Mouse (Mus musculus) lung, postnatal 0 days (tissue): ENCODE data around the gene Zfp658. TPM values are rescaled to one million over a fixed set of nuclear protein-coding genes. Genes with fewer than 3 reads are reported as not detected.

ENCODE experiments used
- ATAC-seq: fragments of 200-750 bp; cut with Nextera tagmentation; 2 replicates; pipeline ENCODE4 v1.8.0; 2017; ENCODE audit warnings: moderate library complexity
- DNase-seq: peaks from one replicate; pipeline ENCODE4 v3.0.0-alpha.2; 2016; ENCODE audit warnings: low spot score
- H3K27ac ChIP-seq: fragments of 300-500 bp; sonication (generic); 2 replicates; pipeline ENCODE4 v1.5.1; 2014; ENCODE audit warnings: antibody characterized with exemption, mild to moderate bottlenecking, low read length, mixed read lengths
- H3K27me3 ChIP-seq: fragments of 300-500 bp; sonication (generic); replicated peaks from 2 replicates; pipeline ENCODE4 v1.6.1; 2014; ENCODE audit warnings: low read length, mixed read lengths; ENCODE audit not compliant: insufficient read depth
- H3K36me3 ChIP-seq: fragments of 300-500 bp; sonication (generic); 2 replicates; pipeline ENCODE4 v1.6.1; 2014; ENCODE audit warnings: low read length, mixed read lengths; ENCODE audit not compliant: insufficient read depth
- H3K4me1 ChIP-seq: fragments of 300-500 bp; sonication (generic); 2 replicates; pipeline ENCODE4 v1.6.1; 2014; ENCODE audit warnings: antibody characterized with exemption, low read depth, low read length, mixed read lengths; ENCODE audit not compliant: insufficient read depth
- H3K4me2 ChIP-seq: fragments of 300-500 bp; sonication (generic); replicated peaks from 2 replicates; pipeline ENCODE4 v1.6.1; 2014; ENCODE audit warnings: low read depth, mild to moderate bottlenecking, low read length, moderate library complexity, mixed read lengths
- H3K4me3 ChIP-seq: fragments of 300-500 bp; sonication (generic); 2 replicates; pipeline ENCODE4 v1.5.1; 2014; ENCODE audit warnings: low read depth, low read length
- H3K9ac ChIP-seq: fragments of 300-500 bp; sonication (generic); replicated peaks from 2 replicates; pipeline ENCODE4 v1.6.1; 2014; ENCODE audit warnings: low read depth, mild to moderate bottlenecking
- H3K9me3 ChIP-seq: fragments of 300-500 bp; sonication (generic); 2 replicates; pipeline ENCODE4 v1.6.1; 2016; ENCODE audit warnings: low read length, mixed read lengths
- CTCF ChIP-seq: IDR thresholded peaks from 2 replicates; pipeline ENCODE4 v1.5.1; 2016; ENCODE audit warnings: antibody characterized with exemption, mild to moderate bottlenecking
- EP300 ChIP-seq: IDR thresholded peaks from 2 replicates; pipeline ENCODE4 v1.6.1; 2016; ENCODE audit warnings: antibody characterized with exemption, mild to moderate bottlenecking, control low read depth
- WGBS: fragments of 180-500 bp; shearing (Covaris S2); extraction: QIAGEN DNeasy Blood & Tissue Kit; methylation state at CpG from one replicate; pipeline ENCODE4 v1.1.7; 2014; 5-methylcytosine and 5-hydroxymethylcytosine counted together
- polyA plus RNA-seq: library from polyadenylated mRNA; unstranded; fragments of >200 nt; fragmentation: Nextera tagmentation; extraction: Ambion mirVana; gene quantifications from 2 replicates; pipeline ENCODE4 v1.2.1, GENCODE M21; 2015

The Zfp658 gene
- polyA plus RNA-seq, 1 experiment from 2014 or later = 1.8 TPM

- TF ChIP-seq CTCF (no peak), EP300 (peak; percentile 74)
- H3K4me1 ChIP-seq = no peaks in the 10 kb centered on the region
- no peaks in the 10 kb centered on the region for H3K9me3 ChIP-seq
- no peak overlapping the region for H3K4me3 ChIP-seq
- H3K9ac ChIP-seq = no peak overlapping the region
- H3K27ac ChIP-seq = no peak overlapping the region
- WGBS = 61% methylated on average over 8 of the region's 8 CpGs
- H3K4me2 ChIP-seq = no peak overlapping the region
- ATAC-seq (peak; percentile 58), DNase-seq (peak; percentile 43)
- no peaks in the 10 kb centered on the region for H3K27me3 ChIP-seq
- no peaks in the 10 kb centered on the region for H3K36me3 ChIP-seq
Measured at GRCm38 (mm10) chr7:43530216-43530785, 31.8 kb upstream of the Zfp658 start.

GRCm38 (mm10) chr7:43532936-43533505, 29.0 kb upstream of the Zfp658 start:
- TF ChIP-seq EP300 (no peak), CTCF (no peak)
- WGBS = 79% methylated on average over 9 of the region's 9 CpGs
- Histone ChIP-seq H3K36me3 (no peaks in the 10 kb centered on the region), H3K4me2 (no peak overlapping the region), H3K4me1 (no peaks in the 10 kb centered on the region), H3K27me3 (no peaks in the 10 kb centered on the region), H3K27ac (no peak overlapping the region), H3K4me3 (no peak overlapping the region), H3K9me3 (no peaks in the 10 kb centered on the region), H3K9ac (no peak overlapping the region)
- DNase-seq = peak; percentile 48
- ATAC-seq = peak; percentile 53

- Histone ChIP-seq H3K4me1 (no peaks in the 10 kb centered on the region), H3K36me3 (no peaks in the 10 kb centered on the region), H3K27me3 (no peaks in the 10 kb centered on the region), H3K27ac (no peak overlapping the region), H3K9ac (no peak overlapping the region), H3K4me2 (no peak overlapping the region), H3K4me3 (no peak overlapping the region), H3K9me3 (no peaks in the 10 kb centered on the region)
- DNase-seq (peak; percentile 16), ATAC-seq (no peak)
- no peak for TF ChIP-seq CTCF
- TF ChIP-seq EP300 = no peak
- 56% methylated on average over 4 of the region's 4 CpGs for WGBS
Measured at GRCm38 (mm10) chr7:43538524-43538923, 23.5 kb upstream of the Zfp658 start.

- no peak within 1 kb of the TSS for H3K4me2 ChIP-seq
- no peaks in the 10 kb centered on the region for H3K4me1 ChIP-seq
- ATAC-seq (no peak; the same call in 1 of the 2 replicates), DNase-seq (peak; percentile 49)
- 69% methylated on average over 7 of the region's 7 CpGs for WGBS
- no peak within 1 kb of the TSS for H3K27ac ChIP-seq
- no peak within 1 kb of the TSS for H3K4me3 ChIP-seq
- H3K27me3 ChIP-seq = no peaks in the 10 kb centered on the region
- no peak within 1 kb of the TSS for H3K9ac ChIP-seq
- no peak for TF ChIP-seq CTCF
- no peak for TF ChIP-seq EP300
- H3K9me3 ChIP-seq = no peaks in the 10 kb centered on the region
- no peaks in the 10 kb centered on the region for H3K36me3 ChIP-seq
Measured at GRCm38 (mm10) chr7:43544225-43544977, 17.7 kb upstream of the Zfp658 start, which contains the start of gene Cd33. Gene Cd33 (minus strand): TSS chr7:43544428.

- Histone ChIP-seq H3K4me1 (no peaks in the 10 kb centered on the region), H3K27ac (no peak overlapping the region), H3K9me3 (no peaks in the 10 kb centered on the region), H3K36me3 (no peaks in the 10 kb centered on the region), H3K4me2 (no peak overlapping the region), H3K4me3 (no peak overlapping the region), H3K9ac (no peak overlapping the region), H3K27me3 (no peaks in the 10 kb centered on the region)
- ATAC-seq (no peak), DNase-seq (peak; percentile 34)
- 44% methylated on average over 7 of the region's 7 CpGs for WGBS
- TF ChIP-seq EP300 = no peak; the same call in 1 of the 2 replicates
- no peak for TF ChIP-seq CTCF
Measured at GRCm38 (mm10) chr7:43545656-43546545, 16.2 kb upstream of the Zfp658 start.

GRCm38 (mm10) chr7:43547666-43548065, 14.4 kb upstream of the Zfp658 start:
- Histone ChIP-seq H3K4me2 (no peak overlapping the region), H3K9me3 (no peaks in the 10 kb centered on the region), H3K4me1 (no peaks in the 10 kb centered on the region), H3K9ac (no peak overlapping the region), H3K27ac (no peak overlapping the region), H3K4me3 (no peak overlapping the region), H3K36me3 (no peaks in the 10 kb centered on the region), H3K27me3 (no peaks in the 10 kb centered on the region)
- WGBS = 36% methylated on average over 5 of the region's 5 CpGs
- no peak for DNase-seq
- no peak for ATAC-seq
- TF ChIP-seq CTCF = no peak
- TF ChIP-seq EP300 = no peak
